Mouse (Mus musculus): ENCODE measurements around the gene Xrcc2.

Xrcc2 gene

DNA sequence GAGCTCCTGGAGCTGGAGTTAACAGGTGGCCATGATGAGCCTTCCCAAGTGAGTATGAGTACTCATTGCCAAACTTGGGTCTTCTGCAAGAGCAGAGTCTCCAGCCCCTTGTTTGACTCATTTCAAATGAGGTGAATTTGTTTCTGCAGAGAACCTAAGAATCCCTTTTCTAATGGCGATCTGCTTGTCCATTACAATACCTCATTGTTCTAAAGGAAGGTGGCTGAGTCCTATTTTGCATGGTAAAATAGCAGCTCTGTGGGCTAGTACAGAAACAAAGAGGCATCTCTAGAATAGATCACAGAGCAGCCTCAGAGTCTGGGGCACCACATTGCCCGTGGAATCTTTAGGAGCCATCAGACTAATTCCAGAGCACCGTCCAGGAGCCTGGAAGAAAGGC, 34.6 kb downstream of the Xrcc2 start:
- in situ Hi-C loops (cut with MseI, MboI), result no loop called here

DNA sequence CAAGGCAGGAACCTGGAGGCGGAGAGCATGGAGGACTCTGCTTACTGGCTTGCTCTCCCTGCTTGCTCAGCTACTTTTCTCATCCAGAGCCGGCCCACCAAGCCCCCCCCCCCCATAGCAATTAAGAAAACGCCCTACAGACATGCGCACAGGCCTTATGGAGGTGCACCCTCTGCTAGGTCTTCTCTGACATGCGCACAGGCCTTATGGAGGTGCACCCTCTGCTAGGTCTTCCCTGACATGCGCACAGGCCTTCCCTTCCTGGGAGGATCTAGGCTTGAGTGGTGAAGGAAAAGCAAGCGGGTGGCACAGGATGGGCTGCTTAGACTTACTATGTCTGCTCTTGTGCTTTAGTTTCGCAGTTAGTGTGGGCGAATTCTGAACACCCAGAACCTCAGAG, 37.3 kb downstream of the Xrcc2 start:
- in situ Hi-C loops (cut with MseI, MboI), result no loop called here

DNA sequence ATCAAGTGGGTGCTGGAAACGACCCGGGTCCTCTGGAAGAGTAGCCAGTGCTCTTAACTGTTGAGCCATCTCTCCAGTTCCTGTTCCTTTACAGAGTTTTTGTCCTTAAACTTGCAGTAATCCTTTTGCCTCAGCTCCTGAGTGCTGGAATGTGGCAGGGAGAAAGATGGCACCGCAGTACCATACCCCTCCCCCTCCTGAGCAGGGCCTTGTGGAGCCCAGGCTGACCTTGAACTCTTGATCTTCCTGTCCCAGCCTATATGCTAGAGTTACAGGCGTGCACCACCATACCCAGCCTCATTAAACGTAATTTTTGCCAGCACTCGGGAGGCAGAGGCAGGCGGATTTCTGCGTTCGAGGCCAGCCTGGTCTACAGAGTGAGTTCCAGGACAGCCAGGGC, 38.9 kb downstream of the Xrcc2 start:
- in situ Hi-C loops (cut with MseI, MboI), result no loop called here

GRCm38 (mm10) chr5:25666108-25666507, 39.5 kb downstream of the Xrcc2 start:
- in situ Hi-C loops (cut with MseI, MboI), result no loop called here

DNA sequence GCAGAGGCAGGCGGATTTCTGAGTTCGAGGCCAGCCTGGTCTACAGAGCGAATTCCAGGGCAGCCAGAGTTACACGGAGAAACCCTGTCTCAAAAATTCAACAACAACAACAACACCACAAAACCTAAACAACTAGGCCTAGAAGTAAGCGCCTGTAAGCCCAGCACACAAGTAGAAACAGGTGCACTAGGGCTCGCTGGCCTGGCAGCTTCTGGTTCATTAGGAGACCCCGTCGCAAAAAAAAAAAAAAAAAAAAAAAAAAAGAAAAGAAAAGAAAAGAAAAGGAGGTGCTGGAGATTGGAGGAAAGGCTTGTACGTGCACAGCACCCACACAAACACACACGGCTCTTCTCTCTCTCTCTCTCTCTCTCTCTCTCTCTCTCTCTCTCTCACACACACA, 40.1 kb downstream of the Xrcc2 start:
- in situ Hi-C loops (cut with MseI, MboI), result no loop called here

- in situ Hi-C loops (cut with MseI, MboI), result no loop called here
These were observed 42.5 kb downstream of the Xrcc2 start for GRCm38 (mm10) chr5:25663165-25663564.

DNA sequence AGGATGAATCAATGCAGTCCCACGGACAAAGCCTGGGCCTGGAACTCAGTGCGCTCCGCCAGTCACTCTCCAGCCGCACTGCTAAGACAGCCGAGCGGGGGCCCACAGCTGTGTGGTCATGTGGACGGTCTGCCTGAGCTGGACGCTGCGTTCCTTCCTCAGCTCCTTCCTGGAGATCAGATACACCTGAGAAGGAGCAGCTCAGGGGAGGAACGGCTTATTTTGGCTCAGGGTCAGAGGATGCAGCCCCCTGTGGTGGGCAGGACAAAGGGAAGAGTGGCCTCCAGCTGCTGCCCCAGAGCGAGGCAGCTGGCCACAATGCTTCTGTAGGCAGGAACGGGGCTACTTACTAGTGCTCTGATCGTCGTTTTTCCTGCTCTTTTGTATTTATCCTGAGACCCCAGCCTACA, 51.0 kb downstream of the Xrcc2 start:
- in situ Hi-C loops (cut with MseI, MboI), result no loop called here

DNA sequence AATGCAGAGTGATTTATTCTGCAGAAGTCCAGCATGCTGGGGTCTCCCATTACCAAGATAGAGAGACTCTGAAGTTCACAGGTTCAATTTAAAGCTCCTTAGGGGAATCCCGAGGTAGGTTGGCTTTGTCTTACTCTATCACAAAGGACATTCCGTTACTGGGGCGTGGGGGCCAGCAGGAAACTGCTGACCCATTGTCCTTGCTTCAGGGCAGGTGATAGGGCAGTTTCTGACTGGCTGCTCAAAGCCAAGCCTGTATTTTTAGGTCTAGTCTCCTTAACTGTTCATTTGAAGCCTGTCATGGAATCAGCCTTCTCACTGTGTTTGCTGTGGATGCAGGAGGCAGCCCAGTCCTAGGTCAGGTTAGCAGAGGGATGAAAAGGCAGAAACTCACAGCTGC, 52.2 kb downstream of the Xrcc2 start:
- in situ Hi-C loops (cut with MseI, MboI), result no loop called here

GRCm38 (mm10) chr5:25652435-25652834, 53.2 kb downstream of the Xrcc2 start:
- in situ Hi-C loops (cut with MseI, MboI), result no loop called here

- in situ Hi-C loops (cut with MseI, MboI), result no loop called here
These were observed 59.8 kb downstream of the Xrcc2 start for GRCm38 (mm10) chr5:25645661-25646364.

DNA sequence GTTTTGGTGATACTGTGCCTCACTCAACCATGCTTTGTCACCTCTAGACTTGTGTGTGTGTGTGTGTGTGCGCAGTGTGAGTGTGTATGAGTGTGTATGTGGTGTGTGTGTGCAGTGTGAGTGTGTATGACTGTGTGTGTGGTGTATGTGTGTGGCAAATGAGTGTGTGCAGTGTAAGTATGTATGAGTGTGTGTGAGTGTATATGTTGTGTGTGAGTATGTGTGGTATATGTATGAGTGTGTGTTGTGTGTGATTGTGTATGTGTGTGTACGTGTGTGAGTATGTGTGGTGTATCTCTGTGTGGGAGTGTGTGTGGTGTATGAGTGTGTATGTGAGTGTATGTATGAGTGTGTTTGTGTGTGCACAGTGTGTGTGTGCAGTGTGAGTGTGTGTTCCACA, 61.1 kb downstream of the Xrcc2 start:
- in situ Hi-C loops (cut with MseI, MboI), result no loop called here

DNA sequence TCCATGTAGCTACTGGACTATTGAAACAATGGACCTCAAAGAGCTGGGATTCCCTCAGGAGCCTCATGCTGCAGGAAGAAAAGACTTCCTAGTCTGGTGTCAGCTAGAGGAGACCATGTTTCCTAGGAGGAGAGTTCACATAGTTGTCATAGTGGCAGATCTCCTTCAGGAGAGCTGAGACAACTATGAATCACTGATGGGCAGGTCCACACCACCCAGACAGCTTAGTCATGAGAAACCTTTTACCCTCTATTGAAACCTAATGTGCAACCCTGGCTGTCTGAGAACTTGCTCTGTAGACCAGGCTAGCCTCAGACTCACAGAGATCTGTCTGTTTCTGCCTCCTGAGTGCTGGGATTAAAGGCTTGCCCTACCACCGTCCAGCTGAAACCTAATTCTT, 62.9 kb downstream of the Xrcc2 start:
- in situ Hi-C loops (cut with MseI, MboI), result no loop called here

Measured in mouse trophoblast stem cell (cell line).